Mouse (Mus musculus) B cell, adult 67 days (primary cell): ENCODE results near the gene Cep350. TPM values are rescaled to one million over a fixed set of nuclear protein-coding genes. Genes with fewer than 3 reads are reported as not detected.

Experiments
- total RNA-seq, 2 experiments: library from RNA; stranded (reverse); gene quantifications; 4 replicates each; pipeline ENCODE4 v1.2.4; 2023

Cep350 gene
- total RNA-seq = 10 to 100 TPM; 76.7 to 78.0 TPM

DNA sequence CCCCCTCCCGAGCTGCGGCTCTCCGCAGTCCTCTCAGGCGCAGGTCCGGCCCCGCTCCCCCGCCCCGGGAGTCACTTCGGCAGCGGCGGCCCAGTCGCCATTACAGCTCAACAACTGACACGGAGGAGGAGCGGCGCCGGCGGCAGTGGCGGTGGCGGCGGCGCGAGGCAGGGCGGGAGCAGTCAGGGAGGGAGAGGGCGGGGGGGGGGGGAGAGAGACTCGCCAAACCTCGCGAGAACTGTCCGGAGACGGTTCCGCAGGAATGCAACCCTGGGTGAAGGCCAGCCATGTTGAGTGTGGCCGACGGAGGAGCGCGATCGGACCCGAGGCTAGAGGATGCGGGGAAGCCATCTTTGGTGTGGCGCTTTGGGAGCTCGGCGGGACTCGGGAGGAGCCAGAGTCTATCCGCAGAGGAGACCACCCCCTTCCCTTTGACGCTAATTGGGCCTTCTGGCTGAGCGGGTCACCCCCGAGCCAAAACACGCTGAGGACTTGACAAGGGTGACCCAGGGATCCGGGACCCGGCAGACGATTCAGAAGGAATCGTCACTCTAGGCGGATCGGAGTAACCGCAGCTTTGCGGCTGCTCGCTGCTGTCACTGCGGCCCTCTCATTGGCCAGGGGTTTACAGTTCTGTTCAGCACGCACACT, at the start of gene Cep350:
Gene Cep350 (minus strand): TSS at position 188 of the 651 bp plus-strand sequence.

GRCm38 (mm10) chr1:155812581-155813499, 160.2 kb downstream of the Cep350 start, which contains the start of gene Qsox1:
Qsox1 (minus strand) TSS chr1:155812889.

Other genes with a start within 250 kb of the Cep350 start
- not detected for gene Lhx4, start 221.6 kb downstream of the Cep350 start, total RNA-seq
- gene Qsox1, start 160.4 kb downstream of the Cep350 start, total RNA-seq = 10 to 100 TPM; 18.5 to 24.5 TPM
- 100 to 1,000 TPM in 1 of 2 experiments, 10 to 100 TPM in 1; 86.2 to 100 TPM for gene Tor1aip2, start 62.1 kb upstream of the Cep350 start, total RNA-seq
- gene Tor1aip1, start 63.2 kb upstream of the Cep350 start, total RNA-seq = 100 to 1,000 TPM; 200 to 219 TPM
- not detected for gene Fam163a, start 231.8 kb upstream of the Cep350 start, total RNA-seq